Mouse (Mus musculus) layer of hippocampus, adult 8-10 months (tissue): ENCODE results near the gene Itpr3. TPM values are rescaled to one million over a fixed set of nuclear protein-coding genes. Genes with fewer than 3 reads are reported as not detected.
A peak's percentile ranks its signal among the peaks of the same experiment; 100 is the strongest.

Experiments
- DNase-seq, 2 experiments: peaks; one replicate each; pipeline ENCODE4 v3.0.0; 2022; ENCODE audit warnings: low spot score in 2 of 2
- total RNA-seq, 4 experiments: library from RNA; stranded (reverse); gene quantifications; 2 replicates each; pipeline ENCODE4 v1.2.4; 2022

The Itpr3 gene
- total RNA-seq, 4 experiments from 2014 or later = 3.0 to 4.8 (median 3.7) TPM

DNA sequence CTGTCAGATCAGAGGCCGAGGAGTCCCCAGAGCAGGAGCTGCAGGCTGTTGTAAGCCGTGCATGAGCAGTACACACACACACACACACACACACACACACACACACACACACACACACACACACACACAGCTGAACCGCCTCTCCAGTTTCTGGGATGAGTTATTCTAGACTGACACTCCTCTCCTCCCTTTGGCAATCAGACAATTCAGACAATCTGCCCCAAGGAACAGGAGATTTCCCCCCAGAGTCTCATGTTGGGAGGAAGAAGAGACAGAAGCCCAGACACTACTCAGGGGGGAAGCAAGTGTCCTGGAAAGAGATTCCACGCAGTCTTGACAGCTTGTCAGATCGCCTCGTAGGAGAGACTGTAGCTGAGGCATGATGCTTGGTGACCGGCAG is 82.2 kb downstream of the Itpr3 start:
- no peak for DNase-seq

DNA sequence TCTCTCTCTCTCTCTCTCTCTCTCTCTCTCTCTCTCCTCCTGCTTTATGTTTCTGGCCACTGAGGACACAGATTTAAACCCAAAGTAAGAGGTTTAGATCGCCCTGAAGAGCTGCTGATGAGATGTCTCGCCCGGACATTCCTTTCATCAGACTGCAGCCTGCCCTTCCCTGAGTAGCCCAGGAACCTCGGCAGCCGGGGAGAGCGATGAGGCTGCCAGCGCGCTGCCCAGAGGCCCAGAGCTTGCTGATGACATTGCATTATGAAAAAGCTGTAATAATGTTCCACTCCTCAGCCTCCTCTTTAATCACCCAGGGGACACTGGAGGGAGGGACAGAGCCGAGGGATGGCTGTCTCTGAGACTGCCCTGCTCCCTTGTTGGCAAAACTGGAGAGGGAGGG is 83.2 kb downstream of the Itpr3 start:
- no peak for DNase-seq

- no peak for DNase-seq
Observed at GRCm38 (mm10) chr17:27141971-27142450, 84.9 kb downstream of the Itpr3 start.

DNA sequence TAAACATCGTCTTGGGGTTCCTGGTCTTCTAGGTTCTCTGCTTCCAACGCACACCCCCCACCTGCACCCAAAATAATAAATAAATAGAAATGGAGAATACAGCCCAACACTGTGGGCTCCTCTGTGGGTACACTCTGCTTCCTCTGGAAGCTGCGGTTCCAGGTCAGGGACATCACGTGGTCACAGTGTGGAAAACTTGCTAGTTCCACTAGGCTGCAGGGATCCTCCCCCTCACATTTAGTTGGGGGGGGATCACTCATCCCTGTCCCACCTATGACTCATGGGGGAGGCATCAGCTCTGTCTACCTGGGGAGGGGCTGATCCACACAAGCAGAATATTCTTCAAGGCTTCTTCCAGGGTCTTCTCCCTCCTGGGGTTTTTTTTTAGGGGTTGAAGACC is 87.0 kb downstream of the Itpr3 start:
- no peak for DNase-seq

DNA sequence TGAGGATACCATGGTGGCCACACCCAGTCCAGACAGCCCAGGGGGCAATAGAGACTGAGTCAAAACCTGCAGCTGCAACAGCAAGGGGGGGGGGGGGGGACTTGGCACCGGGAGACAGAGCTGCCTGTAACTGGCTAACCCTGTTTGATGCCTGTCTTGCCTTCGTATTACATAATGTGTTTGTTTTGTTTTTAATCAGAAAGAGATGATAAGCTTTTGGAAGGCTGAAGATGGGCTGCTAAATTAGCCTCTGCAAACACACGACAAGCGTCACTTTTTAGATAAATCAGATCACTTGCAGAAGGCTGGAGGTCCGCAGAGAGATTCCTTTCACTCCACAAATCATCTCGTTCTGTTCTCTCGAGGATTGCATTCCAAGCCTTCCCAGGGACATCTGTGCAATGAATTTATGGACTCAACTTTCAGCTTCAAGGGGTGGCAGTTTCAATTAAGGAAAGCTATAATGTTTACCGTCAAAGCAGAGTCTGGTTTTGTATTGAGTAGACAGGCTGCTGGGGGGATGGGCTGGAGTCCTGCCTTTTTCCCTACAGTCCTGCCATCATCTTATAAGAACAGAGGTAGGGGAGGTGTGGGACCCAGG is 89.3 kb downstream of the Itpr3 start:
- no peak for DNase-seq

- no peak for DNase-seq
Observed at GRCm38 (mm10) chr17:27150871-27151270, 93.8 kb downstream of the Itpr3 start.

DNA sequence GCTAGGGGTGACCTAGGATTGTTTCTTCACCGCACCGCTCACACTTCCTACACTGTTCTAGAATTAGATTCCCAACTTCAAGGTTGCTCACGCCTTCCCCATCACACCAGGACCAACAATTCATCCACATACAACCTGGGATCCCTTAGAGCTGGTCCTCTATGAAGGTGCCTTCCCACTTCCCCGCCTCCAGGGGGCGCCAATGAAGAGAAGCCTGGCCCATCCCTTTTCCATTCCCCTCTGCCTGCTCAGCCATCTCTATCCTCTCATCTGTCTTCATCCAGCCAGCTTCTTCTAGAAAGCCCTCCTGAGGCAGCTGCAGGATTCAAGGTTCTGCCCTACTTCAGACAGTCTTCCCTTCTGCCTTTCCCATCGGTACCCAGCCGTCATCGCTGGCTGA is 94.3 kb downstream of the Itpr3 start:
- DNase-seq = no peak

DNA sequence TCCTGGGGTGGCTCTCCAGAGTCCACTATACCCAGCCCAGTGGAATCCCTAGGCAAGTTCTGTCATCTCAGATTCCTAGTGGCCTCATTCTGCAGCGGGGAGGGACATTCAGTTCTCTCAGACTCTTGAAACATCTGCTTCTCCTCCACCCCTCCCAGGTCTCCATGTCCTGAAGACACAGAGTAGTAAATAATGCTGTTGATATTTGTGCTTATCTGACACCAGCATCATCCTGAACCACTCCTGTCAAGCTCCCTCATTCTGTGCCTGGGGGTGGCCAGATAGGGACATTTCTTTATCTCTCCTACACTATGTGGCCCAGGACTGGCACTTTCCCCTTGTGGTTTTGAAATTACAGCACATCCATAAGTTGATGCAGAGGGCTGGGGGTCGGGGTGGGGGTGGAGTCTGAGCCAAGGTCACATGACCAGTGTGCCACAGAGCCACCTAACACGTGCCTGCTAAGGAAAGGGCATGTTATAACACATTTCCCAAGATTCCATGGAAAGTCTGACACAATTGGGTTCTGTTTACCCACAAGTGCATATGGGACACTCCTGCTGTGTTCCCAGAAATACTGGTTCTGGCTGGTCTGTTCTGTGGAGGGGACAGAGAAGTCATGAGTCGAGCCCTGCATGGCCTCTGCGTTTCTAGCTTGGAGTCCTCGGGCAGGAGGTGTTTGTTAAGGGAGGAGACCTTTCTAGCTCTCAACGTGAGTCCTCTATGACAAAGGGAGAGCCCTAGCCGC is 96.0 kb downstream of the Itpr3 start:
- no peak for DNase-seq

DNA sequence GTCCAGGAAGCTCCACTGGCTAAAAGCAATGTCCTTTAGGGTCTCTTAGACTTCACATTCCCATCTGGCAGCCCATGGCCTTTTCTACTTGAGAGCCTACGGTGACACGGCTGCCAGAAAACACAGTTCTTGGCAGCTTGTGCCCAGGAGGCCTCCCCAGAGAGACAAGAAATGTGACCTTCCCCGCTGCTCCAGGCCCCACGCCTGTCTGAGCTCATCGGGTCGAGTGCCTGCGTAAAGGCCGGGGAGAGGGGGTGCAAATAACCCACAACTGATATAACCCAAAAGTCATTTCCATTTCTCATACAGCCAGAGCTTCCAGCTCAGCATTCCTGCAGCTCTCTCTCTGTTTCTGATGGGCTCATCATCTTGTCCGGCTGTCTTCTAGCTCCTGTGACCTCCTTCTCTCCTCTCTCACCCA is 96.7 kb downstream of the Itpr3 start:
- no peak for DNase-seq

- peak; percentile 47 to 62 for DNase-seq
Observed at GRCm38 (mm10) chr17:27154256-27154655, 97.2 kb downstream of the Itpr3 start.

DNA sequence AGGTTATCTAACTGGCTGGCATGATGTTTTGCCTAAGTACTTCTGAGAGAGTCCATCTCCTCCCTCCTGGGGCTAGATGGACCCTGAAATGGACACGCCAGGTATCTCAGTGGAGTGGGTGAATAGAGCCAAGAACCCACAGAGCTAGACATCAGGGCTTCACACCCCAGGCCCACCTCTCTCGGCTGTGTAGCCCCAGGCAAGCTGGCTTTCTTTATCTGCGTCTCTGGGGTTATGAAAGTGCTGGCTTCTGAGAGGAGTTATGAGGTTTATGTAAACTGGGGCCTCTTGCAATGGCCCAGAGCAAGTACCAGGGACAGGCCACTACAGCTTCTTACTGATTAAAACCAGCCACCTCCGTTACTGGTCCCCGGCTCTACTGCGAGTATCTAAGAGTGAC is 97.8 kb downstream of the Itpr3 start:
- DNase-seq = no peak

DNA sequence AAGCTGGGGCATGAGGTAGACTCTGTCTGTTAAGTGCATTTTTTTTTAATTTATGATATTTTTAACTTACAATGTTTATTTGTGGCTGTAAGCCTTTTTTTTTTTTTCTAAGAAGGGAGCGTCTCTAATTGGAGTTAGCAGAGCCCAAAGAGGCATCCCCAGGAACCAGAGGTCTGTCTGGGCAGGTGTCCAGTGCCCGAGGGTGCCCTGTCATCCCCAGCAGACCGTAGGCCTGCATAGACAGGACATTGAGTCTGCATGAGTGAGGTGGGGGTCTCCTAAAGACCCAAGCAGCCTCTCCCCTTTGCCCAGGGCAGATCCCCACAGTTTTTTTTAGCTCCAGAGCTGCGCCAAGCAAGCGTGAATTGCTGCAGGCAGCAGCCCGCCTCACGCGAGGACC is 98.6 kb downstream of the Itpr3 start:
- no peak for DNase-seq

- DNase-seq = no peak
Observed at GRCm38 (mm10) chr17:27158439-27158838, 101.3 kb downstream of the Itpr3 start.

DNA sequence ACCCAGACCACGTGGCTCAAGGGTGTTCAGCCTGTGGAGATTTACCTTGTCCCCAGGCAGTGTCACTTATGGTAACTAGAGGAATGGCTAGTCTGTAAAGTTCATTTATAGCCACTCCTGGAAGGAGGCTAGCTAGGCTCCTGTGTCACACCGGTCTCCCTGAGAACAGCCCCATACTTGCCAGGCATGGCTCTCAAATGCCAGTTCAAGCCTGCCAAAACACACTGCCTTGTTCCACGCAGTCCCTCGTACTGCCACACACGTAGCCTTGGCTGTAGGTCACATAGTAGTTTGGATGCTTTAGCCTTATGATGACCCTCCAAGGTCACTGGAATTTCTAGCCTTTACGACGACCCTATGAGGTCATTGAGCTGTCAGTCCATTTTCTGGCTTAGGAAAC is 102.1 kb downstream of the Itpr3 start:
- DNase-seq = no peak

- no peak for DNase-seq
Observed at GRCm38 (mm10) chr17:27160905-27161304, 103.8 kb downstream of the Itpr3 start.

- DNase-seq = peak in 1 of 2 experiments; percentile 54
Observed at GRCm38 (mm10) chr17:27165054-27165773, 108.1 kb downstream of the Itpr3 start.

- no peak for DNase-seq
Observed at GRCm38 (mm10) chr17:27166901-27167300, 109.8 kb downstream of the Itpr3 start.

- DNase-seq = no peak
Observed at GRCm38 (mm10) chr17:27167545-27167944, 110.4 kb downstream of the Itpr3 start, which contains the start of gene Ip6k3. Ip6k3 (minus strand) TSS chr17:27167795.

DNA sequence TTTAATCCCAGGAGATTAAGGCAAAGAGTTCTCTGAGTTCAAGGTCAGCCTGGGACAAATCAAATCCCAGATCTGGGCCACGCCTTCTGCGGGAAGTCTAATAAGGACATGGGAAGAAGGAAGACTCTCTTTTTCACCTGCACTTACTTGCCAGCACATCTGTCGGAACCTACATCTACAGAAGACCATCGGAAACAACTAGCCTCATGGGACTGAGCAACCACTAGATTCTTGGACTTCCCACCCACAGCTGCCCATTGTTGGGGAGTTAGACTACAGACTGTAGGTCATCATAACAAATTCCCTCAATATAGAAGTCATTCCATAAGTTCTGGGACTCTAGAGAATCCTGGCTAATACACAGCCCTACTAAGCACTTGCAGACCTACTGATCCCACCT is 111.5 kb downstream of the Itpr3 start:
- DNase-seq = no peak

GRCm38 (mm10) chr17:27169952-27170695 is 113.0 kb downstream of the Itpr3 start:
- no peak for DNase-seq

GRCm38 (mm10) chr17:27171121-27171520 is 114.0 kb downstream of the Itpr3 start:
- no peak for DNase-seq
